Mouse (Mus musculus): ENCODE measurements at regions not wholly inside any gene's neighbourhood (a gene's known extent, or its start where the extent isn't known, plus 50 kb on each side); places are given as distances from the start of the nearest gene placed in this dataset.

DNA sequence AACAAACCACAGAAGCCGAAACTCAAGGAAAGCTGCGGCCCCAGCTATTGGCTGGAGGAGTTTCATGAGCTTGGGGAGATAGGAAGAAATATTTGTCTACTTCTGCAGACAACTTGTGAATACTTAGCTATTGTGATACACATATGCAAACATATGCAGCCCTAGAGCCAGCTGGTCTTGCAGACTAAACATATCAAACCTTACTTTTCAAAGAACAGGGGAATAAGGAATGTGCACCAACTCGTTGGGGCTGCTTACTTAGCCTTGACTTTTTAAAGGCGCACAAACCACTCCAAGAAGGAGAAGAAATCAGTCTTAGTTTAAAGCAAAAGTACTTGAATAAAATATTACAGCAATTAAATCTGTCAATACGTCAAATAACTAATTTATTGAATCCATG is 106.8 kb upstream of the Lpar1 start:
- no peak for DNase-seq

DNA sequence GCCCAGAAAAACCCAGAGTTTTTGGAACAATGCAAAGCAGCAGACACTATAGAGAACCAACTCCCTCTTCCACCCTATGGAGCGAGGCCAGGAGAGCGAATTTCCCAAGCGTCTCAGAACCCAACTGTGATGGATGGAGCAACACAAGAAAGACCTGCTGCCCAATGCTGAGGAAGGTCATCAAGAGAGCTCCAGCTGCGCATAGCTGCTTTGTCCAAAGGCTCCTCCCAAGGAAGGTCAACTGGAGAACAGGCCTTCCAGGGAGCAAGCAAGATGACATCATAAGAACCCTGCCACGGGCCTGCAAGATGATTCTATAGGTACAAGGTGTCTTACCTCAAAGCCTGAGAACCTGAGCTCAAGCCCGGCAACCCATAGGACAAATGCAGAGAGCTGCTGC is 104.5 kb upstream of the Lpar1 start:
- no peak for DNase-seq

DNA sequence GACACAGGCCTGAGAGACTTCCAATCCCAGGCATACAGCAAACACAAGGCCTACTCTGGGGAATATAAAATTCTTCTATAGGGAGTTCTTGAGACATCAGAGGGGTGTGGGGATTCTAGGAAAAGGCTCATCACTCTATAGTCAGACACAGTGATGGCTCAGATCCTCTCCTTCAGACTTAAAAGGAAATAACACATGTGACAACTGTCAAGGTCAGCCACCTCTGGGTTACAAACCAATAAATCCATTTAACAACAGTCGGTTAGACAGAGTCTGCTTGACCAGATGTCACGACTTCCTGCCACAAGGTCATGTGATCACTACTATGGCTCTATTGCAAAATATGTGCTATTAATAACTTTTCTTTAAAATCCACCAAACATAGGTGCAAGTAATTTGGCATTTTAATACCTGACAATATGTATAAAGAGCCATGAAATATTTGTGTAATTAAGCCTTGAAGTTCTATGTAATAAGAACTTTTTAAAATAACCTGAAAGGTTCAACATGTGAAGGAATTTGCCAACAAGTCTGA is 94.1 kb upstream of the Lpar1 start:
- no peak for DNase-seq

DNA sequence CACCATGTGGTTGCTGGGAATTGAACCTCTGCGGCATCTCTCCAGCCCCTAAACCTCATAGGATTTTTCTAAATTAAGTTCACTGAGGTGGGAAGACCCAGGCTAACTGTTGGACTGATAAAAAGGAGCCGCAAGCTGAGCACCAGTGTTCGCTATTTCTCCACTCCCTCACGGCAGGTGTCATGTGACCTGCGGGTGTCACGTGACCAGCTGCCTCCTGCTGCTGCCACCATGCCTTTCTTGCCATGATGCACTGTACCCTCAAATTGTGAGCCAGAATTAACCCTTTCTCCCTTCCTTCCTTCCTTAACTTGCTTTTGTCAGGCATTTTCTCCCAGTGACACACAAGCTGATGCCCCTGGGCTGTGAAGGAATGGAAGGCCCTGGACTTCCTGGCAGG is 93.1 kb upstream of the Lpar1 start:
- no peak for DNase-seq

DNA sequence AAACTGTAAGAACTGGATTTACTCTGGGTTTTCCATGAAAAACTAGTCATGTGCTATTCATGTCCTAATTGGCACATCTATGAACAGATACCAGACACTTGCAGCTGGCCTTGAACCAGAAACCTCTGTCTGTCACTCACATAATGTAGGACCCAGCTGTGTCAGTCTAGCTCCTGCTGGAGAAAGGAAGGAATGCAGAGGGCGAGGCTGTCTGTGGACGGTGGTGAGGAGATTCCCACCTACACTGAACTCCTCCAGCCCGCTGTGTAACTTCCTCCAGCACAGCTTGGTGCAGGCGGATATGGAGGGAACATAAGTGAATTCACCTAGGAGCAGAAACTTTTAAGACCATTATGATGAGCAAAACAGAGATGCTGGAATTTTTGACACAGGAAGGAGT is 89.7 kb upstream of the Lpar1 start:
- no peak for DNase-seq

DNA sequence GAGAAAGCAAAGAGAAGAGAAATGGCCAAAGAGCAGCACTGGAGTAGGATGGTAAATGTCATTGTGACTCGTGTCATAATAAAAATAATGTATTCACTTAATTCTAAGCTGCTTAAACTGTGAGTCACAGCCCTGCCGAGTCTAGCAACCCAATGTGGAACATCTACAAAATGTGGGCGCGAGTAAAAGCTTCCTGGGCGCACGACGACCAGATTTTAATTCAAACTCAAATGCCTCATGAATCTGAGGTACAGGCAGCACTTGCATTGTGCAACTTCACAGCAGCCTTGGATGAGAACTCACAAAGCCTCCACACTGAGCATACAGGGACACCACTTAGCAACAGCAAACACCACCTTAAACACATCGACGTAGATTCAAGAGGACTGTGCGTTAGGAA is 88.5 kb upstream of the Lpar1 start:
- DNase-seq = no peak

DNA sequence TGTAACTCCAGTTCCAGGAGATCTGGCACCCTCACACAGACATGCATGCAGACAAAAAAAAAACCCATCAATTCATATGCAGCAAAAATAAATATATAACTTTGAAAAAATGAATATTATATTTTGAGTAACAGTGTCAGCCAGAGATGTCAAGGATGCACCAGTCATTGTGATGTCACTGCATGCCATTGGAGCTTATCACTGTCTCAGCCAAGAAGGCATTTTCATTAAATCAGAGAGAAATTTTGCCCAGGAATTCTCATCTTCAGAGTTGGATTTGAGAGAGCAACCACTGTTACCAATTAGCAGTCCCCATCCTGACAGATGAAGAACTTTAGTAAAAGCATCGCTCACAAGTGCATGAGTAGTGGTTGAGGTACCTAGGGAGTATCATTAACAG is 79.0 kb upstream of the Lpar1 start:
- peak; percentile 8 for DNase-seq

DNA sequence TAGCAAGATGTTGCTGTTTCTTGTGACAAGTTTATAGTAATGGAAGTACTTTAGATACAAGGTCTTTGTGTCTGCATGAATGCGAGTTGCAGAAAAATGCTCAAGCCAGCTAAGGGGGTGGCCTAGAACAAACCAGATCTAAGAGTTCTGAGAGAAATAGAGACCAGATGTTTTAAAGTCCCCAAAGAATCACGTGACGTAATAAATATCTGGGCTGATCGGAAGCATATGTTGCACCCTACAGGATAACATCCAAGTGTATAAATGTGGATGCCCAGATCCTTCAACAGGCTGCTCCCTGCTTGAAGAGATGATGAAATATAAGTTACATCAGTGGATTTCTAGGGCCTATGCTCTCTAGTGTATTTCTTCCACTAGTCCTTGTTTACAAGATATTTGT is 77.7 kb upstream of the Lpar1 start:
- no peak for DNase-seq

DNA sequence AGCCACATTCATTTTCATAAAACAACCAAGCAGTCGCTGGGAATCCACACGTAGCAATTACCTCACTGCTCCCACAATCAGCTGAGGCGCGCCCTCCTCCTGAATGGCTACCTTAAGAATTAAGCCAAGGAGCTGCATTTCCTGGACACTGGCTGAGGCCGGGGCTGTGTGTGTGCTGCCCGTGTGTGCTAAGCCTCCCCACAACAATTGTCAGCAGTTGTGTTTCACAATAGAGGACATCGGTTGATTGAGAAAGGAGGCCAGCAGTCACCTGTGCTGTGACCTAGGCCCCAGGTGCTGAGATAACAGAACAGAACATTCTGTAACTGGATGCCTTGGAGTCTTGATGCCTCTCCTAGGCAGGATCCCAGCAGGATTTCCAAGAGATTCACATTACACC is 73.3 kb upstream of the Lpar1 start:
- no peak for DNase-seq

DNA sequence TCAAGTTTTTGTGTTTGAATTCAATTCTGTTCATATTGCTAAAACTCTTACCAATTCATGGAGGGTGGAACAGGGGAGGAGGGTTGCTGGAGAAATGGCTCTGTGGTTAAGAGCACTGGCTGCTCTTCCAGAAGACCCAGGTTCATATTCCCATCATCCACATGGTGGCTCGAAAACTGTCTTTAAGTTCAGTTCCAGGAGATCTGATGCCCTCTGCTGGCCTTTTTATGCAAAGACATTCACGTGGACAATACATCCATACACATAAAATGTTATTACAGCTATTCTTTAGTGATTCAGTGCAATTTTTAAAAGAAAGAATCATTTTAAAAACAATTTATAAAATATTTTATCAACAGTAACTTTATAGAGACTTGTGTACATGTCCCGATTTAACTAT is 70.4 kb upstream of the Lpar1 start:
- no peak for DNase-seq

DNA sequence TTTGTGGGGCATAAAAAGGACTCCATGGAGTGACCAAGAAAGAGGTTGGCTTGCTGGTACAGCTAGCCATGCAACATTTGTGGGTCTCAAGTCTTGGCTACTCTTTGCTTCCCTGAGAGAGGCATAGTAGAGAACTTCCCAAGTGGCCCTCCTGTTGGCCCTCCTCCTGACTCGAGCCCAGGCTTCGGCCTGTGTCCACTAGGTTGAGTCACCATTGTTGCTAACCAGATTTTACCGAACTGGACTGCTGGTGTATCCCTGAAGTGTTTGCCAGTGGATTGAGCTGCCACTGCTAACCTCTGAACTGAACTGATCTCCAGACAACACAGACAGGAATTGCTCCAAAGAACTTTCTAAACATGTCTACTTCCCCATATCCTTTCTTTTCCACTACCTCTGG is 66.9 kb upstream of the Lpar1 start:
- peak; percentile 35 for DNase-seq

DNA sequence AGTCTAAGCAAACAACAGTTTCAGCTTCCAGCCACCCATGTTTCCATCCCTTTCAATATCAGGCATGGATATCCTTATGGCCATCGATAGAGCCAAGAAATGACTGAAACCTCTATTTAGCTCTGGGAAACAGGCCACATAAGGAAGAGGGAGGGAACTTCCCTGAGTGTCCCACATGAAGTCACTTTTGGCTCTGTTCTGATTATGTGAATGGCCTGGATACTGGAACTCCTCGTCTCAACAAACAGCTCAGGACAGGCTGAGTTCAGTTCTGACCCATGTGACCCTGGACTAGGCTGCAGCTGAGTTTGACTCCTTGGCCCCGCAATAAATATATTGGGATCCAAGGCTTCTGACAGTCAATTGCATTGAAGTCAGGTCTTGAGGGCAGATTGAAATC is 63.6 kb upstream of the Lpar1 start:
- DNase-seq = no peak

DNA sequence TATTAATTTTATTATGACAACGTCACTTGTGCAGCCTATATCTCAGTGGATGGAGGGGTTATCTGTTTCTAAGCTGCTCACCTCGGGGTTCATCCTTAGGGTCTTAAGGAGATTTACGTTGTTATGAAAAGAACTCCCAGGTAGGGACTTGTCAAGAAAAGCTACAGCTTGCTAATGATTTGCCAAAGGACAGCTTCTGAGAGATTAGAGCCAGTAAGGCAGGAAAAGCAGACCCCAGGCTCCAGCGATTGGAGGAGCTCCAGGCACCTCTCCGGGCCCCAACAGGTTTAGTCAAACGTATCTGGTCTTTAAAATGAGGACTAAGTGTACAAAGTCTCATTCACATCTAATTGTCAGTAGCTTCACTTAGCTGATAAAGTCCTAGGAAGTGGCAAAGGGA is 59.8 kb upstream of the Lpar1 start:
- no peak for DNase-seq

DNA sequence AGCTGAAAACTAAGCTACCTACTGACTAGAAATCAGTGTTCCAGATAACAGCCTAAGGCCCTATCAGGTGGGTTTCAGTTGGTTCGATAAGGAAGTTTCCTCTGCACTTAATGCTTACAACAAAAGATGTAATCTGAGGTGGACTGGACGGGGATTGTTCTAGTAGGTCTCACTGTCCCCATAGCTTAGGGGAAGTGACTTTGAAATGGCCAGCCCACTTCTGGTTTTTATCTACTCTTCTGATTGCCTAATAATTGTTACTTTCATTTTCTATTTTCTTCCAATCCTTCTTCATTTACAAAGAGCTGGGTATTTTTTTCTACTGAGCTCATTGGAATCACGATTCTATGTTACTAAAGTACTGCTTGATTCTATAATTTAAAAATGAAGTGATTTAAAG is 59.3 kb upstream of the Lpar1 start:
- no peak for DNase-seq

DNA sequence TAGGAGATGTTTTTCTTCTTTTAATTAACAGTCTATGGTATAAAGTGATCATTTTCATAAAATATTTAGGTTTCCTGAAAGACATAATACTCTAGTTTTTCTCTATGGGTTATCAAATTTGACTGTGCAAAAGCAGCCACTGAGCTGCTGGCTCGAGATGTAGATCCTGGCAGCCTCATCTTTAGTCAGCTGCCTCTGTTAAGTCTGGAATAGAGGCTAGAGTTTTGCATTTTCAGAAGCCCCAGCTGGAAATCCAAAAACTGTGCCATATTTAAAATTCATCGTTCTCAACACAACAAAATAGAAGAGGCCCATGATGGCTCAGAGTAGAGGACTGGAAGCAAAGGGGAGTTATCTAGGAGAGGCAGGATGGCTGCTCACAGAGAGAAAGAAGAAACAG is 53.8 kb upstream of the Lpar1 start:
- no peak for DNase-seq

DNA sequence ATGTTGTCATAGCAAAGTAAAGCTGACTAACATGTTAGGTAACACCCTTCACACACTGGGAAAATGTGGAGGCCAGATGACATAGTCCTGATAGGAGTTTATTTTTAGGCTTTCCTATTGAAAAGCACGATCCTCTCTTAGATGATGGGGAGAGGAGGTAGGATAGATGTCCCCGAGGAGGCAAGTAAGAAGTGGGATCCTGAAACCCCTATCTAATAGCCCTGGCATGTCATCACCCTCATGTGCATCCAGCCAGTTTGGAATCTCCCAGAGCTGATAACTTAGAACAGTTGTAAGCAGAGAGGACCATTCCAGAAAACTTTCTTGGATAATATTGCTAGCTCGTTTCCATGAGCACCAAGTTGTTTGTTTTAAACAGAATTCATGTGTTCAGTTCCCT is 52.2 kb upstream of the Lpar1 start:
- DNase-seq = no peak
